Mouse (Mus musculus) left cerebral cortex, adult 9 months (tissue): ENCODE data around the gene Ninj2.

Experiments
- DNase-seq, 2 experiments: peaks; one replicate each; pipeline ENCODE4 v3.0.0; 2022; ENCODE audit warnings: low spot score in 2 of 2

Ninj2 gene

DNA sequence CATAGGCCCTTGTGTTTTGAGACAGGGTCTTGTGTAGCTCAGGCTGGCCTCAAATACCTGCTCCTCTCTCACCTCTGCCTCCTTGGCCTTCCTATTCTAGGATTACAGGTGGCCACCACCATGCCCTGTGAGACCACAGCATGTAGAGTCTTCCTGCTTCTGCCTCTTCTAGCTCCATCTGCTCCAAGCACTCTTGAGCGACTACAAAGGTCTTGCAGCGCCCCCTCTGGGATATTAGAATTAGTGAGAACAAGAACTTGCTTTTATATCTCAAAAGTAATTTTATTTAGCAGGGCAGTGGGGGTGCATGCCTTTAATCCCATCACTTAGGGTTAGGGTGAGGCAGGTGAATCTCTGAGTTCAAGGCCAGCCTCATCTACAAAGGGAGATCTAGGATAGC is 103.7 kb downstream of the Ninj2 start:
- DNase-seq: peak in 1 of 2 experiments; percentile 35

GRCm38 (mm10) chr6:120197964-120198363 is 104.8 kb downstream of the Ninj2 start:
- DNase-seq: peak in 1 of 2 experiments; percentile 75

- DNase-seq: no peak
Observed at GRCm38 (mm10) chr6:120199638-120200394, 106.7 kb downstream of the Ninj2 start.

- DNase-seq: no peak
Observed at GRCm38 (mm10) chr6:120201956-120202355, 108.8 kb downstream of the Ninj2 start.

DNA sequence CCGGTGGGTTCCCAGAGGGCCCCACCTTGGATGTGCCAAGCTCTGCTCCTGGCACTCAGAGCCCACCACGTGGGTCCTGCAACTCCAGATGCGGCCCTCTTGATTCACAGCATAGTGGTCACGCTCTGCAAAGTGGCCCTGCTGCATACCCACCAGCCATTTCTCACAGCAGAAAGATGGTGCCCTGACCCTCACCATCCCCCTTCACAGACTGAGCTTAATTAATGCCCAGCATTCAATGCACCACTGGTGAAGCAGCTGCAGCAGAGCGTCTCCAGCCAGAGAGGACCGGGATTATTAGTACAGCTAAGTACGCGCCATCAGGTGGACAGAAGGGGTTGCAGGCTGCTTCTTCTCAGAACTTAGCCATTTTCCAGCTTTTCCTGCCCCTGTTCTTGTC is 109.3 kb downstream of the Ninj2 start:
- DNase-seq: no peak

- no peak for DNase-seq
Observed at GRCm38 (mm10) chr6:120206586-120206985, 113.4 kb downstream of the Ninj2 start.

- DNase-seq: no peak
Observed at GRCm38 (mm10) chr6:120211536-120211935, 118.4 kb downstream of the Ninj2 start.

- DNase-seq: no peak
Observed at GRCm38 (mm10) chr6:120216702-120217101, 123.6 kb downstream of the Ninj2 start.

DNA sequence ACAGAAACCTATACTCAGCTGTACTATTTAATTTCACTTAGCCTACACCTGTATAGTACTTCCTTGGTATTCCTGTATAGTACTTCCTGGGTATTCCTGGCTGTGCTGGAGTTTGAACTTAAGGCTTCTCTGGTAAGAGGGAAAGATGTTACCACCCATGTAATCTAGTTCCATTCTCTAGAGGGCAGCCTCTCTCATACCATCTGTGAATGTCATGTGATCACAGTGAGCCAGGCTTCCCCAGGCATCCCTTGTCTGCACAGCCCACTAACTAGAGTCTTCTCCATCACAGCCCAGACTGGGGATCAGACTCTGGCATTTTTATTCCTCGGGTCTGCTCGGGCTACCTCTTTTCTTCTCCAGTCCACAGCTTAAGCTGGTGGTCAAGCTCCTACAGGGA is 126.1 kb downstream of the Ninj2 start:
- DNase-seq: no peak

GRCm38 (mm10) chr6:120222669-120223068 is 129.5 kb downstream of the Ninj2 start:
- DNase-seq: peak in 1 of 2 experiments; percentile 57

DNA sequence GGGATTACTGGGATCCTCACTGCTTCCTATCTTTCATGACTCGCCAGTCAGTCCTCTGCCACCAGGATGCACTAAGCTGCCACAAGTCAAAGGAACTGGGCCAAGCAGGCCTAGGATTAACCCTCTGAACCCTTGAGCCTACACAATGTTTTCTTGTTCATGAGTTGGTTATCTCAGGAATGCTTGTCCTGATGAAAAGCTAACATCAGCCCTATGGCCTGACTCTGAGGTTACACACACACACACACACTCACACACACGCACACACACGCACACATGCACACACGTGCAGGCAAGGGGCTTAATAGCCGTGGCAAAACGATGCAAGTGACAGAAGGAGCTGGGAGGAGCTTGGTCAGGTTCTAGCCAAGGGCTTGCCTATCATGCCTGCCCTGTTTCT is 132.2 kb downstream of the Ninj2 start:
- no peak for DNase-seq

DNA sequence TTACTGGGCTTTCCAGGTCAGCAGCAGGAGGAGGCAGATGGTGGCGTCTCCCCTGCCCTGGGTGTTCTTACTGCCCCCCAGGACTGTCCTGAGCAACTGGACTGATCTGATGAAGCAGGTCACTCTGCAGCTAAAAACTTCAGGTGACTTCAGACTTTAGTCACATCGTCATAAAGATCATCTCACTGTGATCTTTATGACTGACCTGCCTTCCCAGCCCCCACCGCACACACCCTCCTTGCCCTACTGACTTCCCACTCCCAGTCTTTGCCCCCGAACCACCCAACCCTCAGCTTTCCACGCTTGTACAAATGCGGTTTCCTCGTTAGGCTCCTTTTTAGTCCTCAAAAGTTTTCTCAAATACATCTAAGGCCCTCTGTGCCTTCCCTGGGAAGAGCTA is 133.9 kb downstream of the Ninj2 start:
- no peak for DNase-seq

DNA sequence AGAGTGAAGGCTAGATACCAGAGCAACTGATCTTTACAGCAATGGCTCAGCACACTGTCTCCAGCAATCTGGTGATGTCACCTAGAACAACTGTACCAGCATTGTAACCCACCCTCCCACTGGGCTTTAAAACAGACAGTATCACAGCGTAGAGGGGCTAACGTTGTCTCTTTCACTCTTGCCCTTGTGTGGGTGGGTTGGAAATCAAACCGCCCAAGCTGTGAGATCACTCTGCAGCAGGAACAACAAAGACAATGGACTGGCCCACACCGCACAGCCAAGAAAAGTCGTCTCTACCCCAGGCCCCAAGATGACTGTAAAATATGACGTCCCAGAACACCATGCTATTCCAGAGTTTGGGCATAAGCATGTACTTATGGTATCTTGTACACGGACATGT is 136.7 kb downstream of the Ninj2 start:
- DNase-seq: no peak

DNA sequence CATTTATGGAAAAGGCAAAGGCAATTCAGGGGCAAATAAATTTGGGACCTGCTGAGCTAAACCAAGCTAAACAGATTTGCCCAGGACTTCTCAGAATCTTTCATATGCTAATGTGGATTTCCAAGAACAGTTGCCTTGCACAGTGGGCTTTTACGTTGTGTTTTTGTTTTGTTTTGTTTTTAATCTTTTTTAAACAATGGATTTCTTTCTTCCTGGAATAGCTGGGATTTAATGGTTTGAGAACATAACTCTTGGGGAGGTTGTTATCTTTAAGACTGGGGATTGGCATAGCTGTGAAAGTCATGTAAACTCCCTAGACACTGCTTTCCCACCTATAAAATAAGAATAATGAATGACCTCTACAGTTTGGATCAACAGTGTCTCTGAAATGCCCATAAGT is 137.3 kb downstream of the Ninj2 start:
- DNase-seq: no peak

GRCm38 (mm10) chr6:120232885-120233284 is 139.7 kb downstream of the Ninj2 start:
- no peak for DNase-seq

DNA sequence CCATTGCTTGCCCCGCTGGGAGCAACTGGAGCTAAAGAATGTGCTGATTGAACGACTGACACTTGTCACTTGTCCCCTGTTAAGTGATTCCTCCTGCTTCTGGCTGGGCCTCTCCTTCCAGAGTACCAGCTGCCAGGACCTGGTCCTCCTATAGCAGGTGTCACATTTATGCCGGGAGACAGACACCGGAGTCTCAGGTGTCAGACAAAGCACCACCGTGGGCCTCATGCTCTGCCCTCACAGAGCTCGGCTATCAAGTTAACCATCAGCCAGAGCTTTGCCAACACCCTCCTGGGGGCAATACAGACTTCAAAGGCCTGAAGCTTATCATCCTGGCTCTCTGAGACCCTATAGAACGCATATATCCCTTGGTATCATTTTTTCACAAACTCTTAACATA is 142.7 kb downstream of the Ninj2 start:
- DNase-seq: no peak

DNA sequence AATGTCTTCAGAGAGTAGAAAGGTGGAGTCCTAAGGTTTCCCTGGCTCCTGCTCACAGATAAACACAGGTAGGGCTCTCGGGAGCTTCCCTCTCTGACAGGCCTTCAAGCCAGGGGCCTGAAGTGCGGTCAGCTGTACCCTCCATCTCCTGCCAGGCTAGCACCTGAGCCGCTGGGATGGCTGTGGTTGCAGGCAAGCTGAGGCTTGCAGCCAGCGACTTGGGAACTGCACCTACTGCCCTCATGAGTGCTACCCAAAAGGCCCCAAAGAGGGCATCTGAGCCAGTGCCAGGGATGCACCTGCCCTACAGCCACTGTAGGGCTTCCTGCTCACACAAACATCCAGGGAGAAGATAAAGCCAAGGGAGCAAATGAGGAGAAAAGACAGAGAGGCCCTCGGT is 147.3 kb downstream of the Ninj2 start:
- DNase-seq: no peak

- no peak for DNase-seq
Observed at GRCm38 (mm10) chr6:120241453-120241852, 148.3 kb downstream of the Ninj2 start.

DNA sequence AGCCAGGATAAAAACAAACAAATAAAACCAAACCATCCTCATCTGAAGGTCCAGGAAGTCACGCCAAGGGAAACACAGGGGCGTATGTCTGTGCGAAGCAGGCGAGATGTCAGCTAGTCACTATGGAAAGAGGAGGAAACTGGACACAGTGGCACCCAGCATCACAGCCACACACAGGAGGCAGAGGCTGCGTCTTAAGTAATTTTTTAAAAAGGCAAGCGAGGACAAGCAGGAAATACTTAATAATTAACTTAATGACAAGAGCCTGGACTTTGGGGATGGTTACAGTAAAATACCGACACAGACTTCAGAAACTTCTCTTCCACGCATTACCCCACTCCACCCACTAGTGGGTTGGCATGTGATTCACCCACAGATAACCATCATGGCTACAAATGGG is 149.4 kb downstream of the Ninj2 start:
- DNase-seq: no peak

DNA sequence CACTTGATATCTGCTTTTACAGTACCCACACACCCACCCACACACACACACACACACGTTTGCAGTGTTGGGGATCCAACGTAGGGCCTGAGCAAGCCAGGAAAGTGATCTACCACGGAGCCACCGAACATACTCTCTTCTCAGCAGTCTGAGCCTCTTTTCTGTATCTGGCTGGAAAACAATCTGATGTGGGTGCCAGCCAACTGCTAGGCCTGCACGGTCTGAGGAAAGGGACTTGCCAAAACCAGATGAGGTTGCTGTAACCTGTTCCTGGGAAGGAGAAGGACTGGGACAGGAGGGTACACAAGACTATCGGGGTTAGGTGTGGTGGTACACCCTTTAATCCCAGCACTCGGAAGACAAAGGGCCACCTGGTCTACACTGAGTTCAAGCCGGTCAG is 150.1 kb downstream of the Ninj2 start:
- peak in 1 of 2 experiments; percentile 6 for DNase-seq

GRCm38 (mm10) chr6:120246676-120247075 is 153.5 kb downstream of the Ninj2 start:
- no peak for DNase-seq

DNA sequence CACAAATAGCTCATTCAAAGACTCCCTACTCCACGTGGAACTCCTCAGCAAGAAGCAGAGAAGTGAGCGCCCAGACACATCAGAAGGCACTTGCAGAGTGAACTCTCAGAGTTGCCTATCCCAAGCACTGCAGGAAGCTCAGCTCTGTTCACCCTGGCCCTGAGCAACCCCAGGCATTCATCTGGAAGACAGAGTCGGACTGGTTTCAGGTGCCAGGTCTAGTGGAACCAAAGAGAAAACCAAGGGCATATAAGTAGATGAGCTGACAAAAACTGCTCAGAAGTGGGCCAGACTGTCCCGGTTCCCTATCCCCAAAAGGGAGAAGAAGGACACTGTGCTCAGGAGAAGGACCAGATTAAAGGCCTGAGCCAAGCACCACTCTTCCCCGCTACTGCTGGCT is 156.7 kb downstream of the Ninj2 start:
- no peak for DNase-seq
